Mouse (Mus musculus) natural killer cell, adult 2 months (primary cell): Measurements from ENCODE around the gene Atp1a1.

ENCODE experiments used
- DNase-seq, 2 experiments: peaks; one replicate each; pipeline ENCODE4 v3.0.0; 2022; ENCODE audit warnings: low spot score in 2 of 2

Gene Atp1a1

GRCm38 (mm10) chr3:101592281-101593265, 11.9 kb downstream of the Atp1a1 start:
- DNase-seq = no peak

- no peak for DNase-seq
These were observed 14.1 kb downstream of the Atp1a1 start for GRCm38 (mm10) chr3:101590380-101590779.

- DNase-seq = no peak
These were observed 16.2 kb downstream of the Atp1a1 start for GRCm38 (mm10) chr3:101588299-101588698.

DNA sequence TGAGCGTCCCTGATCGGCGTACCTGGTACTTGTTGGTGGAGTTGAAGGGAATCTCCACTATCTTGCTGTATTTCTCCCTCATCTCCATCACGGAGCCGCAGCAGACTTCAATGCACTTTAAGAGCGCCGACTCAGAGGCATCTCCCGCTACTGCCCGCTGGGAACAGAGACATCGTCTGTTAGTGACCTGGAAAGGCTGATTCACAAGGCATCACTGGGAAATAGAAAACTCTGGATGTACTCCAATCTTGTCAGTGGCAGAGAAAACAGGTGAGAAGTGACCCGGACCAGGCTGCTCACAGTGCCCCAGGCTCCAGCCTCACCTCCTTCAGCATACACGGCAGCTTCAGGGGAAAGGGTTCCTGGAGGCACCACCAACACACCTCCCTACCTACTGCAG, 17.7 kb downstream of the Atp1a1 start:
- DNase-seq = no peak

DNA sequence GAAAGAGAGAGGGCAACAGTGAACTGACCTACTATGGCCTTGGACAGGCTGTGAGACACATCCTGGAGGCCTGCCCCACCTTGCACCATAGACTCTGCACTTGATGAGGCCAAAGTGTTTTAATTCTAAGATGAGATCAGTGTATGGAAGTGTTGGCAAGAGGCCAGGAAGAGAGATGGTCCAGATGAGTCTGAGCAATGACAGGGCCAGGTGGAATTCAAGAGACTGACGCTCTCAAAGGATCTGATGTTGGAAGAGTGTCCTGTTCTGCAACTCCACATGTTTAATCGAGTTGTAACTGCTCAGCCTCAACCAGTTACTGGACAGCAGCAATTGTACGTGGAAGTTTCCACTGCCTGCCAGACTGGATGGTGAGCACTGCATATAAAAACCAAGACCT, 26.4 kb downstream of the Atp1a1 start:
- DNase-seq = no peak

GRCm38 (mm10) chr3:101577361-101577760, 27.1 kb downstream of the Atp1a1 start:
- no peak for DNase-seq

GRCm38 (mm10) chr3:101575527-101576085, 28.9 kb downstream of the Atp1a1 start:
- DNase-seq = no peak

DNA sequence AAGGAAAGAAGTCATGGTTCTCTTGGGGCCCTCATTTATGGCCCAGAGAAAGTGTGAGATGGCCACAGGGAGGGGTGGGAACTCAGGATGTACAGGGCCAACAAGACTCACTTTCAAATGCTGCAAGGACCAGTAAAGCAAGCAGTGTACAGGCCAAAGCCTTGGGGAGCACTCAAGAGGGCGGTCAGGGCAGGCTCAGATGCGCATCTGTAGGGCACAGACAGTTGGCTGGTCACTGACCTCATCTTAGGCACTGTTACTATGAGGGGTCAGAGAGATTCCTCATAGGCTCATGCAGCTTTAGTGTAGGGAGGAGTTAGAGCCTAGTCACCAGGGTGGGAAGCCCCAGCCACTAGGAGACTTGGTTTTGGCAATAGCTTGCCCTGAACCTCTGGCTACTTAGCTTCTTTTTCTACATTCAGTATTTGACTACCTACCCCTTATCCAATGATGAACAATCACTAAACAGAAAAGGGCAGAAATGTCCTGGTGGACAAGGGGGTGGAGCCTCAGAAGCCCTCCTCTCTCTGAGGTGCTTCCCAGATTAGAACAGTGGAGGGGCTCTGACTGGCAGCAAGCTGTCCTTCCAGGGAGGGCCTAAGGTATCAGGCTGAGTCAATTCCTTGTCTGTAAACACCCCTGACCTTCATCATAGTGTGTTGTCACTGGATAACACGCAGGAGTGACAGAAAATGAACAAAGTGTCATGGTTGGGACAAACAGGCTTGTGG, 29.9 kb downstream of the Atp1a1 start:
- DNase-seq = no peak

GRCm38 (mm10) chr3:101572991-101573390, 31.5 kb downstream of the Atp1a1 start:
- DNase-seq = no peak

DNA sequence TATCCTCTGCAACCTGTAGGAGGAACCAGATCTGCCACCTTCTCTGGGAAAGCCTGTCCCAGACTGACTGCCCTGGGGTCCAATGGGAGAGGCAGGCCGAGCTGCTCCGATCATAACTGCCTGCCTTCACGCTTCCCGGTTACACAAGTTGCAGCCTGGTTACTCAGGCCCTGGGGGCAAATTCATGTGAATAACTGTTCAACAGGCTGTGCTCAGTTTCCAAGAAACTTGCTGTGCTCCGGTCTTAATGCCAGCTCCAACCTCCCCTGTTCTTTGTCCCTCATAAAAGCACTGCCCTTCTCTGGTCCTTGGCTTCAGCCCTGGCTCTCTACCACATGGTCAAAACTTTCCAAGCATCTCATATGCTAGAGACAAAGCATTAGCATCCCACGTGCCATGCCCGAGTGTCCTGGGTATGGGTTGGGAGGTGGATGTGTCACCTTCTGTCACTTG, 32.3 kb downstream of the Atp1a1 start:
- no peak for DNase-seq

GRCm38 (mm10) chr3:101571515-101572130, 32.9 kb downstream of the Atp1a1 start:
- DNase-seq = no peak

DNA sequence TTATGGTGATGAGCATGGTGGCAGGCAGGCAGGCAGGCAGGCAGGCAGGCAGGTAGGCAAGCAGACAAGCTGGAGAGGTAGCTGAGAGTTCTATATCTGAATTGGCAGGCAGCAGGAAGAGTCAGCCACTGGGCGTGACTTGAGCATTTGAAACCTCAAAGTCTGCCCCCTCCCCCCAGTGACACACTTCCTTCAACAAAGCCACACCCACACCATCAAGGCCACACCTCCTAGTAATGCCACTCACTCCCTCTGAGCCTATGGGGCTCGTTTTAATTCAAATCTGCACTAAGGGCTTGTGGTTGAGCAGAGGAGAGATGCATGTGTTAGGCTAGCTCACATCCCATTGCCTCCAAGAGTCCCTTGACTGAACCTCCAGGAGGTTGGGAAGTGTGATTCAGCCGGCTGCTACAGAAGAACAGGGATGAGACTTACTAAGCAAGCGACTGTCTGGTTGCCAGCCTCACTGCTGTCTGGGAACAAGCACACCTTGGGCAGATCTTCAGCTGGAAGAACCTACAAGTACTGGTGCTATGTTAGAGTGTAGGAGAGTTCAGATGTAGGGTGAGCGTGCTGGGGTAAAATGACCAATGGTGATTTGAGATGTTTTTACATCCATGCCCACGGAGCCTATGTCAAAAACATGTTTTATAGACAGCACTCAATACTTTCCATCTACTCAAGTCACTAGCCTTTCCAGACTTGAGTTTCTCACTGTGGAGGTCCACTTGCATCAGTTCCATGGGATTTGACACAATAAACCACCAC, 33.6 kb downstream of the Atp1a1 start:
- peak in 1 of 2 experiments; percentile 16 for DNase-seq

DNA sequence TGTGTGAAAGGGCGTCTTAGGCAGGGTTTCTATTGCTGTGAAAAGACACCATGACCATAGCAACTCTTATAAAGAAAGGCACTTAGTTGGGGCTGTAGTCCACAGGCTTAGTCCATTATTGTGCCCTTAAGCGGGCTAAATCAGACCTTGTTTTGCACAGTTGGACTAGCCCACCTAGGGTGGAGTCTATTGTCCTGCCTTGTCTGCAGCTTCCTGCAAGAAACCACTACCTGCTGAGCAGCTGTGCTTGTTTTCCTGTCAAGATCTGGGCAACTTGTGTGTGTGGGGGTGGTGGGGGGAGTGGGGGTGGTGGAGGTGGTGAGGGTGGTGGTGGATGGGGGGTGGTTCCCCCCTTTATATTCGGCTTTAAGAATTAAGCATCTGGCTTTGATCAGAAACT, 34.2 kb downstream of the Atp1a1 start:
- no peak for DNase-seq

DNA sequence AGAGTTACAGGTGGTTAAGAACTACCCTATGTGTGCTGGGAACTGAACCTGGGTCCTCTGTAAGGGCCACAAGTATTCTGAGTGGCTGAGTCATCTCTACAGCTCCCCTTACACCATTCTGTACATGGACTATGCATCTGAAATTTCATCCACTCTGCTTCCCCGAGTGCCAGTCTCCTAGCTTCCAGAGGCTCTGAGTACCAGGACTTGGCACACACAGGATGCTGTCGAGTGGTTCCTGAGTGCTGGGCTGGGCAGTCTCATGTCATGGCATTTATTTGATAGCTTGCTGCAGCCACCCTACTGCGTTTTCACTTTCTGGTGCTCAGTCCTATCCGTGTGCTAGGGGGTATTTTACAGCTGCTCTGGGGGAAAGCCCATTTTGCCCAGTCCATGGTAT, 35.9 kb downstream of the Atp1a1 start:
- no peak for DNase-seq

- DNase-seq = no peak
These were observed 40.5 kb downstream of the Atp1a1 start for GRCm38 (mm10) chr3:101564011-101564410.

DNA sequence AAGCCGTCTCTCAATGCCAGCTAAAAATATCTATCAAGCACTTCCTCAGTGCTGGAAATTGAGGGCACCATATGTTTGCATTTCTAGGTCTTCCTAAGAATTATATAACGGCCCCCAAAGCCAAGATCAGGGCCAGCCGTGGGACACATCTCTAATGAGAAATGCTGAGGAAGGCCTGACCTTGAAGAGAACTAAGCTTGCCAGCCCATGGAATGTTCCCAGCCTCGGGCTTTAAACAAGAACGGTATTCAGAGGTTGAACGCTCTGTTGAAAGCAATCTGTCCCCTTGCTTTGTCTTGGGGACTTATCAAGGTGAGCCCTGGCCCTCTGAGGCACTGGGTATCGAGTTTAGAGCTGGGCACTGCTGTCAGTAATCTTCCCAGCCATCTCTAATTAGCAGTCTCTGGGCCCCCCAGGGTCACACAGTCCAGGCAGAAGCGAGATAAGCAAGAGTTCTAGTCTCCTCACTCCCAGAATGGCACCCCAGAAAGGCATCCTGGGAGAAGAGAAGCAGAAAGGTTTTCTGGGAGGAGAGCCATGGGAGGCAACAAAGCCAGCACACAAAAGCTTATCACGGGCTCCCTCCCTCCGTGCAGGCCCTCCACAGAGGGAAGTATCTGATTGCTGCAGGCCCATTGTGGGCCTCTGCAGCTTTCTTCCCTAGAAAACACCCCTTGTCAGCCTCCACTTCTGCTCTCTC, 41.8 kb downstream of the Atp1a1 start:
- no peak for DNase-seq

GRCm38 (mm10) chr3:101561948-101562347, 42.5 kb downstream of the Atp1a1 start:
- no peak for DNase-seq

DNA sequence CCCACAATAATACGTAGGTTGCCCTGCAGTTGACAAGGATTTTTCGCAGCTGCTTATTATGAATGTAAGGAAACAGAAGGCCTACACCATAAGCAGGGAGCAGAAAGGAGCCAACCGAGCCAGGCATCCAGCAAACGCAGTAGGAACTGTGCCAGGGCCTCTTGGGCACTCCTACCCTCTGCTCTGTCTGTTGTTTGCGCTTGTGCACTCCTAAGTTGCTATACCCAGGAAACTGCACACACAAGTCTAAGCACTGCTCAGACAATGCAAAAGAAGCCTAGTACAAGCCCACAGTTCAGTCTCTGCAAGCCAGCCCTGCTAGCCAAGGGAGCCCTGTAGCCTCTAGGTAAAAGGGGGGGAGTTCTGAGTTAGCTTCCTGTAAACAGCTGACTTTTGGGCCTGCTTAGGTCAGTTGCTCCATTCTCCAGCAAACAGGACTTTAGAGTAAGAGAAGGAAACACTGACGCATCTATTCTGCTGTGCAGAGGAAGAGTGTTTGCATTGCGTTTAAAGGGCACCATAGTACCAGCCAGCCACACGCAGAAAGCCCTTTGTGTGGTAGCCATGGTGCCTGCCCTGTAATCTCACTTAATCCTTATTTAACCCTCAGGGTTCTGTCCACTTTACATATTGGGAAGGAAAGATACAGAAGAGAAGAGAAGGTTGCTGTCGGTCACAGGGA, 43.5 kb downstream of the Atp1a1 start:
- no peak for DNase-seq

- no peak for DNase-seq
These were observed 47.8 kb downstream of the Atp1a1 start for GRCm38 (mm10) chr3:101556712-101557111.
